Mouse (Mus musculus): ENCODE results near the gene 1700007K13Rik.

GRCm38 (mm10) chr2:28496671-28497070 is 30.5 kb upstream of the 1700007K13Rik start, which contains the start of gene Gbgt1:
- TF ChIP-seq CTCF (IDR thresholded peaks at IDR 0.05; ENCODE audit: low read depth) (no peak), EP300 (IDR thresholded peaks at IDR 0.05; ENCODE audit: low read depth) (no peak)
